Mouse (Mus musculus): ENCODE measurements around the gene Gpr182.

- TF ChIP-seq SIN3A (IDR thresholded peaks at IDR 0.05; ENCODE audit: low read length) (no peak), MAFK (IDR thresholded peaks at IDR 0.05; ENCODE audit: borderline replicate concordance, low read depth, low read length) (no peak), MXI1 (IDR thresholded peaks at IDR 0.05; ENCODE audit: low read depth, low read length) (no peak), TBP (IDR thresholded peaks at IDR 0.05; ENCODE audit: low read depth, low read length) (no peak)
Observed at GRCm38 (mm10) chr10:127763914-127764680, 12.6 kb upstream of the Gpr182 start.

All from MEL (cell line).